Mouse (Mus musculus): ENCODE data around the gene Gal3st4.

DNA sequence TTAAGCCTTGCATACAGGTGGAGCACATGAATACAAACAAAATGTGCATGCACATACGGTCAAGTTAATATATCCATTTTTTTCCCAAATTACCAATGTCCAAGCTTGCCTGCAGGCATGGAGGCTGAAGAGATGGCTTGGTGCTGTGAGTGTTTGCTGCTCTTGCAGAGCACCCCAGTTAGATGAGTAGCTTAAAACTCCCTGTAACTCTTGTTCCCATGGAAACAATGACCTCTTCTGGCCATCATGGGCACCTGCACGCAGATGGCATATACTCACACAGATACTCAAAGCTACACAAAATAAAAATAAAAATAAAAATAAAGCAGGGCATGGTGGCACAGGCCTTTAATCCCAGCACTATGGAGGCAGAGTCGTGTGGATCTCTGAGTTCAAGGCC lies 19.6 kb downstream of the Gal3st4 start:
- TF ChIP-seq CTCF (IDR thresholded peaks at IDR 0.05; ENCODE audit: low read depth) = 0 out of 2 replicates have a peak, but pooled peaks have one; percentile 12
- no peak for TF ChIP-seq EP300 (IDR thresholded peaks at IDR 0.05; ENCODE audit: low read depth)
